Mouse (Mus musculus): Measurements from ENCODE around the gene Trmt10a.
"Not testable (repeated sequence)": the region's sequence is repeated elsewhere in the genome, so short reads cannot be mapped to it uniquely, and the experiment has no call there.

DNA sequence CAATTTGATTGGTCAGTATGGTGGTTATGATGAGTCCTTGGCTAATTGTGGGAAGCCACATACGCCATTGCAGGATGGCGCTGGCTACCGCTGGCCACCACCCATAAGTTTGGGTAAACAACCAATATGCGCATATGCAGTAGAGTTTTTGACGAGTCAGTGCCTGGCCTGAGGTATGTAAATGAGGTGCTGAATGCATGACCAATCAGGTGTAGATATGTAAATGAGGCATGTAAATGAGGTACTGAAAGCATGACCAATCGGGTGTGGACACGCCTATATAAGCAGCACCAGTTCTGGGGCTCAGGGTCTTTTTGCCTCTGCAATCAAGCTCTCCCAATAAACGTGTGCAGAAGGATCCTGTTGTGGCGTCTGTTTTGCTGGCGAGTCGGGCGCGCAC lies 5.1 kb upstream of the Trmt10a start:
- TF ChIP-seq CTCF (IDR thresholded peaks at IDR 0.05; ENCODE audit: low read depth, low read length); POLR2A (IDR thresholded peaks at IDR 0.05; ENCODE audit: extremely low read depth, insufficient read depth, low read length): not testable (repeated sequence)

Data from liver, adult 2 months (tissue).